Mouse (Mus musculus): ENCODE measurements at regions not wholly inside any gene's neighbourhood (a gene's known extent, or its start where the extent isn't known, plus 50 kb on each side); places are given as distances from the start of the nearest gene placed in this dataset.
A peak's percentile ranks its signal among the peaks of the same experiment; 100 is the strongest.

DNA sequence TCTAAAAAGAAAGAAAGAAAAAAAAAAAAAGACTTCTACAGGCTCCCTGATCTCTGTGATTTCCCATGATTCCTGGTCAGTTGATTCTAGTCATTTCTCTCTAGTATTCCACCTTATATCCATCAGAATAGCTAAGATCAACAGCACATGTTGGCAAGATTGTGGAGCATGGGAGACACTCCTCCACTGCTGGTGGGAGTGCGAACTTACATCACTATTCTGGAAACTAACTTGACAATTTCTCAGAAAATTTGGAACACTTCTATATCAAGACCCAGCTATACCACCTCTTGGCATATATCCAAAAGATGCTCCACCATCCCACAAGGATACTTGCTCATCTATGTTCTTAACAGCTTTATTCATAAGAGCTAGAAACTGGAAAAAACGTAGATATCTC is 3266.0 kb upstream of the Lrrc6 start:
- DNase-seq (ENCODE audit: inconsistent ontology term): no peak

DNA sequence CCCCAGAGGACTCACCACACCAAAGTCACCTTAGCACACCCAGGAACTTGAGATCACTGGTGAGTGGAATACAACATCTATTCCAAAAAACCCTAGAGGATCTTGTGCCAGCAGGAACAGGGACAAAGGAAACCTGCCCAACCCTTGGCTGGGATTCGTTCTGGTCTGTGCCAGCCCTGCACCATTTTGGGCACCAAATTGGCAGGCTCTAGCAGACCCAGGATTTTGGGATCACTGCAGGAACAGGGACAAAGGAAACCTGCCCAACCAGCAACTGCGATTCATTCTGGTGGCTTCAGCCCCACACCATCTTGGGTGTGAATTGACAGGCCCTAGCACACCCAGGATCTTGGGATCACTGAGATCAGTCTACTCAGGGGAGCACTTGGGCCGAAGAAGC is 3251.9 kb upstream of the Lrrc6 start:
- DNase-seq (ENCODE audit: inconsistent ontology term): no peak

DNA sequence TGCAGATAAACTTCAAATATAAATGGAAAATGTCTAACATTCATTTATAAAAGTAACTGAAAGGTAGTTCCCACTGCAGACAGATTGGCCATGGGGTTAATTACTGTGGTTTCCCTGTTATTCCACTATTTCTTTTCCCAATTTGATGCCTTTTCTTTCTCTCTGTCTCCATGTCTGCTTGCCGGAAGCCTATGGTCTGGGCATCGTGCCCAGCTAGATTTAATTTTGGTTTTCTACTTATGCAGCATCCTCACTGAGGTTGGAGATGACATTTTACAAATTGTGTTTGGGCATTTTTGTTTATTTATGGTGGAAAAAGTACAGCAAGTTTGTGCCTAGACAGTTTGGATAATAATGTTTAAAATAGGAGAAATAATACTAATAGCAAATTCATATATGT is 3214.0 kb upstream of the Lrrc6 start:
- DNase-seq (ENCODE audit: inconsistent ontology term): peak; percentile 41

DNA sequence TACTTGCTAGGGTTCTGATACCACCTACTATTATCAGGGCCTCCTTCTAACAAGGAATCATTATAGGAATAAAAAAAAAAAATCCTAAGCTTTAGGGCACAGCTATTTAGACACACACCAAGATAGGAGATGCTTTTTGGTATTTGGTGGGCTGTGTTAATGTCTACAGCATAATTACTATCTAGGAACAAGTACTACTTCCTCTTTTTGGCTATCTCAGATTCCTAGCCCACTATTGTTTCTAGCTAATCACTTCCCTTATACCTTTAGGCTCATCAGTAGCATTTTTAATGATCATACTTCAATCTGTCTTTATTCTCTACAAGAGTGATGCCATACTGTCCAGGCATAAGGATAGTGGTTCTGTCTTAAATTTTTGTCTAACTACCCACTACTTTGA is 3213.2 kb upstream of the Lrrc6 start:
- no peak for DNase-seq (ENCODE audit: inconsistent ontology term)

DNA sequence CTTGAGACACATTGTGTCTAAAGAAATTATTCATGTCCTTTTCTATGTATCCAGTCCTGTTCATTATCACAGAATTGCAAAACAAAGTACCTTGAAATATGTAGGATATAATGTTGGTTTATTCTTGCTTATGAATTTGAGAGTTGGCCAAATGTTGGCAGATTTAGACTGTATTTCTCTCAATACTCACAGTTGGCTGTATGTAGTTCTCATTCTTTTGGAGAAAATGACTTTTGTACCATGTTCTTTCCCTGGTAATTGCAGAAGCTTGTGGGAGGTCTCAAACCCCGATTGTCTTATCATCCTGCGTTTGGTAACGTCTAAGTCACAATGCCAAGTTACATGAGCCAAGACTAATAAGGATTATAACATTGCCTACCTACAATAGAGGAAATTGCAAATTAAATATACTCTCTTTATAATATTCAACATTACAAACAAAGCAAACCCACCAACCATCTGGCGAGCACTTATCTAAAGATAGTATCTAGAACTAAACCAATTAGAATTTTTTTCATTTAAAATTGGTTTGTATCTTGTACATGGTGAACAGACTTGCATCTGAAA is 3195.0 kb upstream of the Lrrc6 start:
- no peak for DNase-seq (ENCODE audit: inconsistent ontology term)

DNA sequence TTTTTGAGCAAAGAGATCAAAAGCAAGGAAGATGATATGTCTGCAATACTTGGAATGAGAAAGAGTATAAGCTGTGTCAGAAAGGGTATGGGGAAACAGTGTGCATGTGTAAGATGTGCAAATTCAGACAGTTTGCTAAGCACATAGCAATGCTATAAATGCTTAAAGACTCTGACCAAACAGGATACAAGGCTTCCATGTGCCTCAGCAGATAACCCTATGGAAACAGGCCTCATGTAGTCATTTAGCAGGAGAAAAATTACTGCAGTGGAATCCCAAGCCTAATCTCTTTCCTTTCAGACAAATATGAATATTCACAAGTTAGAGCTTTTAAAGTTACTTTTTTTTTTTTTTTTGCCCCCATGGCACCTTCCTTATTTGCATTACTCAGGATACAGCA is 3189.8 kb upstream of the Lrrc6 start:
- no peak for DNase-seq (ENCODE audit: inconsistent ontology term)
